7 mouse cellular contexts compared by ENCODE assay signal in genomic region chr11:51650261-51650660, GRCm38 (mm10). TPM values are rescaled to one million over a fixed set of nuclear protein-coding genes. Genes with fewer than 3 reads are reported as not detected.
DNase-seq lines count a peak whose midpoint lies in the region; ATAC-seq lines count a peak whose summit lies in the region.

No protein-coding gene starts in this region.

- under 1% methylated on average over 29 of the region's 30 CpGs for WGBS in neural tube, embryonic 11.5 days
- WGBS in embryonic facial prominence, embryonic 13.5 days, result under 1% methylated on average over 30 of the region's 30 CpGs
- WGBS in hindbrain, embryonic 15.5 days, result under 1% methylated on average over 30 of the region's 30 CpGs

- 0 out of 2 replicates have a peak, but pooled peaks cover 1% of the 10 kb centered on the region for H3K36me3 ChIP-seq in neural tube, embryonic 11.5 days (ENCODE audit: control insufficient read depth, insufficient read depth, low read length)
- H3K36me3 ChIP-seq in embryonic facial prominence, embryonic 13.5 days, result peaks cover 7% of the 10 kb centered on the region
- H3K36me3 ChIP-seq in hindbrain, embryonic 15.5 days, result no peaks in the 10 kb centered on the region

- H3K27ac ChIP-seq in neural tube, embryonic 11.5 days (ENCODE audit: low read depth, low read length), result no peak overlapping the region
- H3K27ac ChIP-seq in embryonic facial prominence, embryonic 13.5 days, result peak overlapping the region; percentile 66
- H3K27ac ChIP-seq in hindbrain, embryonic 15.5 days (replicated peaks), result peak overlapping the region; percentile 6; the same call in 1 of the 2 replicates

- peak overlapping the region; percentile 95 for H3K4me2 ChIP-seq in neural tube, embryonic 11.5 days (ENCODE audit: low read depth)
- H3K4me2 ChIP-seq in embryonic facial prominence, embryonic 13.5 days, result peak overlapping the region; percentile 97
- peak overlapping the region; percentile 97 for H3K4me2 ChIP-seq in hindbrain, embryonic 15.5 days

- peaks cover 9% of the 10 kb centered on the region; the same call in 1 of the 2 replicates for H3K27me3 ChIP-seq in neural tube, embryonic 11.5 days (ENCODE audit: control insufficient read depth, insufficient read depth, low read length)
- peaks cover 15% of the 10 kb centered on the region for H3K27me3 ChIP-seq in embryonic facial prominence, embryonic 13.5 days
- H3K27me3 ChIP-seq in hindbrain, embryonic 15.5 days, result peaks cover 7% of the 10 kb centered on the region; the same call in 1 of the 2 replicates

- peak overlapping the region; percentile 69 for H3K9ac ChIP-seq in neural tube, embryonic 11.5 days (ENCODE audit: low read length)
- peak overlapping the region; percentile 81 for H3K9ac ChIP-seq in embryonic facial prominence, embryonic 13.5 days
- H3K9ac ChIP-seq in hindbrain, embryonic 15.5 days, result peak overlapping the region; percentile 72

- DNase-seq in neural tube, embryonic 11.5 days (ENCODE audit: low spot score), result no peak
- no peak for DNase-seq in neural tube, embryonic 10.5 days (ENCODE audit: extremely low spot score, low spot score)
- DNase-seq in yolk sac, embryonic 10.5 days (ENCODE audit: low spot score), result peak; percentile 15

- peaks cover 19% of the 10 kb centered on the region for H3K4me1 ChIP-seq in neural tube, embryonic 11.5 days (ENCODE audit: control insufficient read depth, insufficient read depth, low read length)
- peaks cover 40% of the 10 kb centered on the region for H3K4me1 ChIP-seq in embryonic facial prominence, embryonic 13.5 days
- H3K4me1 ChIP-seq in hindbrain, embryonic 15.5 days (replicated peaks), result peaks cover 31% of the 10 kb centered on the region

- H3K4me3 ChIP-seq in neural tube, embryonic 11.5 days (ENCODE audit: low read depth, low read length), result peak overlapping the region; percentile 63
- H3K4me3 ChIP-seq in embryonic facial prominence, embryonic 13.5 days, result peak overlapping the region; percentile 67
- peak overlapping the region; percentile 66 for H3K4me3 ChIP-seq in hindbrain, embryonic 15.5 days

- no peaks in the 10 kb centered on the region for H3K9me3 ChIP-seq in neural tube, embryonic 11.5 days (ENCODE audit: control insufficient read depth, low read length)
- no peaks in the 10 kb centered on the region for H3K9me3 ChIP-seq in embryonic facial prominence, embryonic 13.5 days
- H3K9me3 ChIP-seq in hindbrain, embryonic 15.5 days, result no peaks in the 10 kb centered on the region

- 0 out of 2 replicates have a peak, but pooled peaks have one; percentile 6 for ATAC-seq in neural tube, embryonic 11.5 days (ENCODE audit: insufficient read depth, low FRiP score, low TSS enrichment)
- ATAC-seq in embryonic facial prominence, embryonic 13.5 days (ENCODE audit: insufficient number of reproducible peaks, insufficient read depth, low FRiP score, low TSS enrichment, low read depth), result no peak
- ATAC-seq in hindbrain, embryonic 15.5 days (ENCODE audit: low FRiP score, low read depth), result peak; percentile 21; the same call in 1 of the 2 replicates
- ATAC-seq in megakaryocyte progenitor cell, adult 5-6 weeks (replicated peaks; ENCODE audit: poor library complexity), result 0 out of 2 replicates have a peak, but pooled peaks have one; percentile 25
- no peak for ATAC-seq in erythroid progenitor cell, adult 5-6 weeks (replicated peaks; ENCODE audit: low FRiP score, poor library complexity, severe bottlenecking)

RNA-seq across cellular contexts. Expression of gene N4bp3, which starts 0.4 kb away (rescaled TPM):
- 12.2 and 13.5 TPM in 2 replicates for polyA plus RNA-seq in neural tube, embryonic 11.5 days (2014; fragmentation: Nextera tagmentation; extraction: Ambion mirVana)
- 19.0 and 21.2 TPM in 2 replicates for polyA plus RNA-seq in embryonic facial prominence, embryonic 13.5 days (2015; fragmentation: Nextera tagmentation; extraction: Ambion mirVana)
- 25.8 and 29.8 TPM in 2 replicates for polyA plus RNA-seq in hindbrain, embryonic 15.5 days (2015; fragmentation: Nextera tagmentation; extraction: Ambion mirVana)
- 0.10 and 0.44 TPM in 2 replicates for total RNA-seq in megakaryocyte progenitor cell, adult 5-6 weeks (2015)
- total RNA-seq in megakaryocyte progenitor cell, adult 5-6 weeks (2017), result 0.46 and 0.78 TPM in 2 replicates
- total RNA-seq in erythroid progenitor cell, adult 5-6 weeks (2015; ENCODE audit: low replicate concordance), result not detected in 2 replicates
- 2.1 TPM in 1 of 2 replicates, not detected in the other for total RNA-seq in erythroid progenitor cell, adult 5-6 weeks (2017; ENCODE audit: low replicate concordance)

RNA-seq across cellular contexts. Expression of gene D930048N14Rik, which starts 0.5 kb away (rescaled TPM):
- polyA plus RNA-seq in neural tube, embryonic 11.5 days (2014; fragmentation: Nextera tagmentation; extraction: Ambion mirVana), result 0.74 and 1.4 TPM in 2 replicates
- polyA plus RNA-seq in embryonic facial prominence, embryonic 13.5 days (2015; fragmentation: Nextera tagmentation; extraction: Ambion mirVana), result 2.6 and 3.4 TPM in 2 replicates
- polyA plus RNA-seq in hindbrain, embryonic 15.5 days (2015; fragmentation: Nextera tagmentation; extraction: Ambion mirVana), result 1.2 and 1.4 TPM in 2 replicates
- 0.15 TPM in 1 of 2 replicates, not detected in the other for total RNA-seq in megakaryocyte progenitor cell, adult 5-6 weeks (2015)
- 0.21 TPM in 1 of 2 replicates, not detected in the other for total RNA-seq in megakaryocyte progenitor cell, adult 5-6 weeks (2017)
- total RNA-seq in erythroid progenitor cell, adult 5-6 weeks (2015; ENCODE audit: low replicate concordance), result not detected in 2 replicates
- not detected in 2 replicates for total RNA-seq in erythroid progenitor cell, adult 5-6 weeks (2017; ENCODE audit: low replicate concordance)

RNA-seq across cellular contexts. Expression of gene Rmnd5b, which starts 14.6 kb away (rescaled TPM):
- polyA plus RNA-seq in neural tube, embryonic 11.5 days (2014; fragmentation: Nextera tagmentation; extraction: Ambion mirVana), result 51.2 and 52.6 TPM in 2 replicates
- 49.3 and 49.9 TPM in 2 replicates for polyA plus RNA-seq in embryonic facial prominence, embryonic 13.5 days (2015; fragmentation: Nextera tagmentation; extraction: Ambion mirVana)
- 74.2 and 79.6 TPM in 2 replicates for polyA plus RNA-seq in hindbrain, embryonic 15.5 days (2015; fragmentation: Nextera tagmentation; extraction: Ambion mirVana)
- 34.9 TPM in 2 replicates for total RNA-seq in megakaryocyte progenitor cell, adult 5-6 weeks (2015)
- 11.4 and 20.4 TPM in 2 replicates for total RNA-seq in megakaryocyte progenitor cell, adult 5-6 weeks (2017)
- 8.6 and 10.5 TPM in 2 replicates for total RNA-seq in erythroid progenitor cell, adult 5-6 weeks (2015; ENCODE audit: low replicate concordance)
- total RNA-seq in erythroid progenitor cell, adult 5-6 weeks (2017; ENCODE audit: low replicate concordance), result 2.1 and 14.6 TPM in 2 replicates

RNA-seq across cellular contexts. Expression of gene Nhp2, which starts 30.7 kb away (rescaled TPM):
- 155 and 168 TPM in 2 replicates for polyA plus RNA-seq in neural tube, embryonic 11.5 days (2014; fragmentation: Nextera tagmentation; extraction: Ambion mirVana)
- 135 and 151 TPM in 2 replicates for polyA plus RNA-seq in embryonic facial prominence, embryonic 13.5 days (2015; fragmentation: Nextera tagmentation; extraction: Ambion mirVana)
- 105 TPM in 2 replicates for polyA plus RNA-seq in hindbrain, embryonic 15.5 days (2015; fragmentation: Nextera tagmentation; extraction: Ambion mirVana)
- total RNA-seq in megakaryocyte progenitor cell, adult 5-6 weeks (2015), result 147 and 165 TPM in 2 replicates
- total RNA-seq in megakaryocyte progenitor cell, adult 5-6 weeks (2017), result 117 and 167 TPM in 2 replicates
- 15.9 and 23.1 TPM in 2 replicates for total RNA-seq in erythroid progenitor cell, adult 5-6 weeks (2015; ENCODE audit: low replicate concordance)
- 12.3 and 14.8 TPM in 2 replicates for total RNA-seq in erythroid progenitor cell, adult 5-6 weeks (2017; ENCODE audit: low replicate concordance)

RNA-seq across cellular contexts. Expression of gene 0610009B22Rik, which starts 38.4 kb away (rescaled TPM):
- 88.7 and 99.1 TPM in 2 replicates for polyA plus RNA-seq in neural tube, embryonic 11.5 days (2014; fragmentation: Nextera tagmentation; extraction: Ambion mirVana)
- polyA plus RNA-seq in embryonic facial prominence, embryonic 13.5 days (2015; fragmentation: Nextera tagmentation; extraction: Ambion mirVana), result 87.7 and 102 TPM in 2 replicates
- 95.1 and 101 TPM in 2 replicates for polyA plus RNA-seq in hindbrain, embryonic 15.5 days (2015; fragmentation: Nextera tagmentation; extraction: Ambion mirVana)
- total RNA-seq in megakaryocyte progenitor cell, adult 5-6 weeks (2015), result 32.9 and 36.5 TPM in 2 replicates
- 13.5 and 18.5 TPM in 2 replicates for total RNA-seq in megakaryocyte progenitor cell, adult 5-6 weeks (2017)
- total RNA-seq in erythroid progenitor cell, adult 5-6 weeks (2015; ENCODE audit: low replicate concordance), result 15.1 and 21.3 TPM in 2 replicates
- total RNA-seq in erythroid progenitor cell, adult 5-6 weeks (2017; ENCODE audit: low replicate concordance), result 1.9 and 9.8 TPM in 2 replicates

Comparison
In these comparisons a context has a peak if more than half of its experiments do, and no peak if none do; other contexts are left out.
1. ATAC-seq: peak in neural tube, embryonic 11.5 days (single experiment), hindbrain, embryonic 15.5 days (single experiment) and megakaryocyte progenitor cell, adult 5-6 weeks (single experiment); none in embryonic facial prominence, embryonic 13.5 days (single experiment) and erythroid progenitor cell, adult 5-6 weeks (single experiment).
2. Peak in every context shown above with its lines, with median percentiles within 50 percentile points of each other: H3K4me2 ChIP-seq, H3K4me3 ChIP-seq and H3K9ac ChIP-seq.